Mouse (Mus musculus) liver, embryonic 12.5 days (tissue): Measurements from ENCODE around the gene Helz2. TPM values are rescaled to one million over a fixed set of nuclear protein-coding genes. Genes with fewer than 3 reads are reported as not detected.
"Not testable (repeated sequence)": the region's sequence is repeated elsewhere in the genome, so short reads cannot be mapped to it uniquely, and the experiment has no call there.

Experiments used
- ATAC-seq: fragments of 200-750 bp; cut with Nextera tagmentation; 2 replicates; pipeline ENCODE4 v1.8.0; 2017; ENCODE audit warnings: moderate number of reproducible peaks, mild to moderate bottlenecking, moderate library complexity
- H3K27ac ChIP-seq: fragments of 300-500 bp; sonication (generic); 2 replicates; pipeline ENCODE4 v1.5.1; 2016; ENCODE audit warnings: mild to moderate bottlenecking
- H3K27me3 ChIP-seq: fragments of 300-500 bp; sonication (generic); replicated peaks from 2 replicates; pipeline ENCODE4 v1.6.1; 2016; ENCODE audit warnings: mild to moderate bottlenecking, moderate library complexity
- H3K36me3 ChIP-seq: fragments of 300-500 bp; sonication (generic); 2 replicates; pipeline ENCODE4 v1.6.1; 2016; ENCODE audit warnings: mild to moderate bottlenecking, moderate library complexity
- H3K4me1 ChIP-seq: fragments of 300-500 bp; sonication (generic); 2 replicates; pipeline ENCODE4 v1.6.1; 2016
- H3K4me2 ChIP-seq: fragments of 300-500 bp; sonication (generic); 2 replicates; pipeline ENCODE4 v1.6.1; 2016; ENCODE audit warnings: mild to moderate bottlenecking, moderate library complexity
- H3K4me3 ChIP-seq: fragments of 300-500 bp; sonication (generic); 2 replicates; pipeline ENCODE4 v1.5.1; 2016; ENCODE audit warnings: mild to moderate bottlenecking, moderate library complexity
- H3K9ac ChIP-seq: fragments of 300-500 bp; sonication (generic); 2 replicates; pipeline ENCODE4 v1.6.1; 2016; ENCODE audit warnings: mild to moderate bottlenecking, moderate library complexity
- H3K9me3 ChIP-seq: fragments of 300-500 bp; sonication (generic); replicated peaks from 2 replicates; pipeline ENCODE4 v1.6.1; 2016; ENCODE audit warnings: mild to moderate bottlenecking, moderate library complexity
- WGBS: fragments of 180-500 bp; shearing (Covaris S2); methylation state at CpG from one replicate; pipeline ENCODE4 v1.1.7; 2016; ENCODE audit not compliant: insufficient replicate concordance; 5-methylcytosine and 5-hydroxymethylcytosine counted together
- polyA plus RNA-seq: library from polyadenylated mRNA; unstranded; fragments of >200 nt; fragmentation: Nextera tagmentation; extraction: Ambion mirVana; gene quantifications from 2 replicates; pipeline ENCODE4 v1.2.1, GENCODE M21; 2016

Helz2 gene
- polyA plus RNA-seq, 1 experiment from 2014 or later: 1.8 TPM

GRCm38 (mm10) chr2:181212389-181213020 is 29.3 kb downstream of the Helz2 start:
- H3K27me3 ChIP-seq: peaks cover 81% of the 10 kb centered on the region
- H3K9ac ChIP-seq: no peak overlapping the region
- H3K9me3 ChIP-seq: no peaks in the 10 kb centered on the region
- WGBS: 5% methylated on average over 34 of the region's 34 CpGs
- H3K27ac ChIP-seq: no peak overlapping the region
- H3K4me1 ChIP-seq: peaks cover 28% of the 10 kb centered on the region
- ATAC-seq: no peak
- peak overlapping the region; percentile 40 for H3K4me3 ChIP-seq
- peak overlapping the region; percentile 65 for H3K4me2 ChIP-seq
- H3K36me3 ChIP-seq: no peaks in the 10 kb centered on the region

- H3K27me3 ChIP-seq: peaks cover 69% of the 10 kb centered on the region
- ATAC-seq: peak; percentile 98
- H3K4me3 ChIP-seq: peak overlapping the region; percentile 24
- 0 out of 2 replicates have a peak overlapping the region, but pooled peaks have one; percentile 25 for H3K9ac ChIP-seq
- no peaks in the 10 kb centered on the region for H3K9me3 ChIP-seq
- no peaks in the 10 kb centered on the region for H3K36me3 ChIP-seq
- peak overlapping the region; percentile 67 for H3K4me2 ChIP-seq
- peak overlapping the region; percentile 75 for H3K27ac ChIP-seq
- WGBS: 39% methylated on average over 9 of the region's 9 CpGs
- peaks cover 31% of the 10 kb centered on the region for H3K4me1 ChIP-seq
Measured at GRCm38 (mm10) chr2:181206118-181206517, 35.7 kb downstream of the Helz2 start.

- Histone ChIP-seq H3K9me3 (no peaks in the 10 kb centered on the region), H3K4me2 (peak overlapping the region; percentile 67), H3K4me1 (peaks cover 31% of the 10 kb centered on the region), H3K27ac (peak overlapping the region; percentile 75), H3K36me3 (no peaks in the 10 kb centered on the region), H3K9ac (0 out of 2 replicates have a peak overlapping the region, but pooled peaks have one; percentile 25), H3K4me3 (peak overlapping the region; percentile 24), H3K27me3 (peaks cover 69% of the 10 kb centered on the region)
- peak; percentile 77 for ATAC-seq
- WGBS: 62% methylated on average over 5 of the region's 5 CpGs
Measured at GRCm38 (mm10) chr2:181205678-181206077, 36.1 kb downstream of the Helz2 start.

- peaks cover 53% of the 10 kb centered on the region for H3K27me3 ChIP-seq
Measured at GRCm38 (mm10) chr2:181202886-181203285, 38.9 kb downstream of the Helz2 start.

GRCm38 (mm10) chr2:181202422-181202821 is 39.4 kb downstream of the Helz2 start, which contains the start of gene Ptk6:
Gene Ptk6, minus strand, starts transcription at chr2:181202789.
- H3K27me3 ChIP-seq: peaks cover 52% of the 10 kb centered on the region
- no peak for ATAC-seq

More at GRCm38 (mm10) chr2:181202886-181203285, 38.9 kb downstream of the Helz2 start:
- Histone ChIP-seq H3K9me3 (no peaks in the 10 kb centered on the region), H3K9ac (no peak overlapping the region), H3K27ac (no peak overlapping the region), H3K4me3 (no peak overlapping the region), H3K4me2 (no peak overlapping the region), H3K4me1 (peaks cover 31% of the 10 kb centered on the region), H3K36me3 (no peaks in the 10 kb centered on the region)
- 70% methylated on average over 6 of the region's 6 CpGs for WGBS
- no peak for ATAC-seq

DNA sequence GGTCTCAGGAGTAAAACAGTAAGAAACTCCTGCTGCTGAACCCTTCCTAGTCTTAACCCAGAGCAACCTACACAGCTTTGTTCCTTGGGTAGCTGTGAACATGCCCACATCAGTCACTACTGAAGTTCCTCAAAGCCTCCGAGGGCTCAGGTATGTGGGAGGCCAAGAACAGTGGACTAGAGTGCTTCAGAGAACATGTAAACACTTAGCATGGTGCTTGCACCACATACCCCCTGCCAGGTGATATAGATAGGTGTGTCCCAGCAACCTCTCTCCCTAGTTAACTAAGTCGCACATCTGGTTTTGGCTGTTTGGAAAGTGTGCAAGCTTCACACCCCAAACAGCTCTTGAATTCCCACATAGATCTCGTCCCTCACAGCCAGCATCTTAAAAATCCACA is 40.2 kb downstream of the Helz2 start:
- no peak overlapping the region for H3K4me2 ChIP-seq
- H3K4me1 ChIP-seq: peaks cover 29% of the 10 kb centered on the region
- peaks cover 44% of the 10 kb centered on the region for H3K27me3 ChIP-seq
- no peaks in the 10 kb centered on the region for H3K9me3 ChIP-seq
- no peak overlapping the region for H3K27ac ChIP-seq
- ATAC-seq: no peak
- no peak overlapping the region for H3K4me3 ChIP-seq
- WGBS: 48% methylated on average over 3 of the region's 3 CpGs
- H3K9ac ChIP-seq: no peak overlapping the region
- no peaks in the 10 kb centered on the region for H3K36me3 ChIP-seq

More at GRCm38 (mm10) chr2:181202422-181202821, 39.4 kb downstream of the Helz2 start, which contains the start of gene Ptk6:
- Histone ChIP-seq H3K9me3 (no peaks in the 10 kb centered on the region), H3K36me3 (no peaks in the 10 kb centered on the region), H3K4me3 (no peak within 1 kb of the TSS), H3K9ac (no peak within 1 kb of the TSS), H3K4me1 (peaks cover 31% of the 10 kb centered on the region), H3K27ac (no peak within 1 kb of the TSS), H3K4me2 (no peak within 1 kb of the TSS)
- 73% methylated on average over 3 of the region's 3 CpGs for WGBS

DNA sequence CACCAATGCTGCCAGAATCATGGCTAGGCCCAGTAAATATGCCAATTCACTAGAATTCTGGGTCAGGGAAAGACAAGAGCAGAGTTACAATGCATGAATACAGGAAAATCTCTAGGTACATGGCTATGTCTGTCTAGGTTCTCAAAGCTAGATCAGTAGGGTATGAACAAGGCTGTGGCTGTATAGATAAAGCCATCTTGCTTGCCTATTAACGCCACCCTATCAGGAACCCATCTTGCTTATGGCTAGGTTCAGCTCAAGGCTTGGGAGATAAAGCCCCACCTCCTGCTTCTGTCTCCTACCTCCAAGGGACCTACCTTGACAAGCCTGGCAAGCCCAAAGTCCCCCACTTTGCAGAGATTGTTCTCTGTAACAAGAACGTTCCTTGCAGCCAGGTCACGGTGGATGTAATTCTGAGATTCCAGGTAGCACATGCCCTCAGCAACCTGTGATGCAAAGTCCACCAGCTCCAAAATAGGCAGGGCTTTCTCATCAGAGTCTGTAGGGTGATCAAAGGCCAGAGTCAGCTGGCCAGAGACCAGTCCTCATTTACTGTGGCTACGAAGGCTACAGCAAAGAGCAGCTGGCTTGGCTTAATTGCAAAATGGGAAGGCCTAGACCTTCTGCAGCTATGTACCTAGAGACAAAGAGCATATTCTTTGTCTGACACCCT is 45.1 kb downstream of the Helz2 start:
- Histone ChIP-seq H3K27me3 (peaks cover 30% of the 10 kb centered on the region), H3K36me3 (no peaks in the 10 kb centered on the region), H3K9ac (no peak overlapping the region), H3K4me2 (no peak overlapping the region), H3K4me3 (no peak overlapping the region), H3K9me3 (no peaks in the 10 kb centered on the region), H3K27ac (no peak overlapping the region), H3K4me1 (peaks cover 12% of the 10 kb centered on the region)
- 54% methylated on average over 4 of the region's 4 CpGs for whole genome bisulfite sequencing
- ATAC-seq: peak; percentile 78

GRCm38 (mm10) chr2:181193044-181193443 is 48.8 kb downstream of the Helz2 start:
- Histone ChIP-seq H3K27ac (no peak overlapping the region), H3K4me3 (no peak overlapping the region), H3K36me3 (peaks cover 8% of the 10 kb centered on the region; the same call in 1 of the 2 replicates), H3K9me3 (no peaks in the 10 kb centered on the region), H3K27me3 (peaks cover 14% of the 10 kb centered on the region; the same call in 1 of the 2 replicates), H3K9ac (no peak overlapping the region), H3K4me1 (peaks cover 28% of the 10 kb centered on the region), H3K4me2 (no peak overlapping the region)
- ATAC-seq: no peak
- whole genome bisulfite sequencing: 47% methylated on average over 3 of the region's 3 CpGs

DNA sequence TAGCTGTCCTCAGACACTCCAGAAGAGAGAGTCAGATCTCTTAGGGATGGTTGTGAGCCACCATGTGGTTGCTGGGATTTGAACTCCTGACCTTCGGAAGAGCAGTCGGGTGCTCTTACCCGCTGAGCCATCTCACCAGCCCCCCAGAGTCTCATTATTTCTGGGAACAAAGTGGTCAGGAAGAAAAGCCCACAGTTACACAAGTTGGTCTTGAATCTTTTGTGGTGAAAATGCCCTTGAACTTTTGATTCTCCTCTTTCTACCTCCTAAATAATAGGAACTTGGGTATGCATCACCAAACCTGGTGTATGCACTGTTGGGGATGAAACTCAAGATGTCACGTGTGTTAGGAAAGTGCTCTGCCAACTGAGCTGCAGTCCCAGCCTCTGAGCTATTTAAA is 49.9 kb downstream of the Helz2 start:
- ATAC-seq: no peak
- Histone ChIP-seq H3K4me2 (no peak overlapping the region), H3K27me3 (peaks cover 11% of the 10 kb centered on the region; the same call in 1 of the 2 replicates), H3K4me1 (peaks cover 32% of the 10 kb centered on the region), H3K4me3 (no peak overlapping the region), H3K36me3 (peaks cover 8% of the 10 kb centered on the region; the same call in 1 of the 2 replicates), H3K9me3 (no peaks in the 10 kb centered on the region), H3K27ac (no peak overlapping the region), H3K9ac (no peak overlapping the region)
- 71% methylated on average over 4 of the region's 4 CpGs for WGBS

DNA sequence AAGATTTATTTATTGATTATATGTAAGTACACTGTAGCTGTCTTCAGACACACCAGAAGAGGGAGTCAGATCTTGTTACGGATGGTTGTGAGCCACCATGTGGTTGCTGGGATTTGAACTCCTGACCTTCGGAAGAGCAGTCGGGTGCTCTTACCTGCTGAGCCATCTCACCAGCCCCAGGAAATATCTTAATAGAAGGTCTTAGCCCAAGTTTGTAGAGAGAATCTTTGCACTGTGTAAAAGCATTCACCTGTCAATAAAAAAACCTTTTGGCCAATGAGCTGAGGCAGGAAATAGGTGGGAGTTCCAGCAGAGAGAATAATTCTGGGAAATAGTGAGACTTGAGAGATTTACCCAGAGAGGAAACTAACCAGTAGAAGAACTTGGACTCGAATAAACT is 50.4 kb downstream of the Helz2 start:
- not testable (repeated sequence) for H3K36me3 ChIP-seq, H3K9me3 ChIP-seq, ATAC-seq, H3K27ac ChIP-seq, H3K9ac ChIP-seq, H3K4me3 ChIP-seq, H3K4me2 ChIP-seq
- H3K4me1 ChIP-seq: peaks cover 29% of the 10 kb centered on the region
- H3K27me3 ChIP-seq: peaks cover 11% of the 10 kb centered on the region; the same call in 1 of the 2 replicates
- WGBS: 54% methylated on average over 4 of the region's 4 CpGs

DNA sequence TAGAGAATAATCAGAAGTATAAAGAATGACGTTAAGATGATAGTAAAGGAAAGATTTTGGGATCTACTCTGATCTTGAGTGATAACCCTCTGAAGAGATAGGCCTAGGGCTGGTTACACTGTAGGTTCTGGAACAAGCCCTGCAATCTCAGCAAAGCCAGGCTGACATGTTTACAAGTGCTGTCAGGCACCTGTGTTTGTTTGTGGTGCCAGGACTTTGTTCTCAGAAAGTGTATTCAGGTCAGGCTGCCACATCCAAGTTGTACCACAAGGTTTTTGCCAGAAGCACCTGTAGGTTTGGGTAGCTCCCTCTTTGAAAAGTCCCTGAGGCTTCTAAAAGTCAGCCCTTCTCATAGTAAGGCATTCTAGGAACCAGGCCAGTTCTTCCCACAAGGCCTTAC is 52.5 kb downstream of the Helz2 start:
- Histone ChIP-seq H3K9ac (no peak overlapping the region), H3K9me3 (no peaks in the 10 kb centered on the region), H3K27ac (no peak overlapping the region), H3K36me3 (peaks cover 8% of the 10 kb centered on the region; the same call in 1 of the 2 replicates), H3K4me2 (no peak overlapping the region), H3K4me1 (peaks cover 23% of the 10 kb centered on the region), H3K4me3 (no peak overlapping the region), H3K27me3 (peaks cover under 1% of the 10 kb centered on the region; the same call in 1 of the 2 replicates)
- 69% methylated on average over 1 of the region's 1 CpGs for WGBS
- ATAC-seq: no peak

DNA sequence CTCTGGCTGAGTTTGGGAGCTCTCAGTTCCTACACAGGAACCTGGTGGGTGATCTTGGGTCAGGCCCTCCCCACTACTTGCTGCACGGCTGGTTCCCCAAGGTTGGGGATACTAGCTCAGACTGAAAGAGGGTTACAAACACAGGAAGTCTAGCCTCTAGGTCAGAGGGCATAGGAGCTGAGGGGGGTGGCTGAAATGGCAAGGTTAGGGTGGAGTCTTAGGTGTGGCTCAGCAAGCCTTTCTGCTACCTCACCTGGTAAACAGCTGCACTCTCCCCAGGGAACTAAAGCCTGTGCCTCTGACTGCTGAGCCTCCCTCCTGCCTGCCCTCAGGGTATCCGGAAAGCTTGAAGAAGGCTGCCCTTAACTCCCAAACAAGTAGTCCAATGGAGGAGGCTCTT is 53.1 kb downstream of the Helz2 start:
- no peak for ATAC-seq
- Histone ChIP-seq H3K27ac (peak overlapping the region; percentile 85), H3K27me3 (no peaks in the 10 kb centered on the region), H3K9ac (peak overlapping the region; percentile 18; the same call in 1 of the 2 replicates), H3K9me3 (no peaks in the 10 kb centered on the region), H3K4me2 (peak overlapping the region; percentile 98), H3K4me1 (peaks cover 23% of the 10 kb centered on the region), H3K36me3 (peaks cover 8% of the 10 kb centered on the region; the same call in 1 of the 2 replicates), H3K4me3 (peak overlapping the region; percentile 82; the same call in 1 of the 2 replicates)
- WGBS: 65% methylated on average over 2 of the region's 2 CpGs
